Mouse (Mus musculus): ENCODE results near the gene Yipf2. TPM values are rescaled to one million over a fixed set of nuclear protein-coding genes. Genes with fewer than 3 reads are reported as not detected.
"Not testable (repeated sequence)": the region's sequence is repeated elsewhere in the genome, so short reads cannot be mapped to it uniquely, and the experiment has no call there.

Gene Yipf2
- polyA plus RNA-seq, 1 experiment = 35.9 TPM

DNA sequence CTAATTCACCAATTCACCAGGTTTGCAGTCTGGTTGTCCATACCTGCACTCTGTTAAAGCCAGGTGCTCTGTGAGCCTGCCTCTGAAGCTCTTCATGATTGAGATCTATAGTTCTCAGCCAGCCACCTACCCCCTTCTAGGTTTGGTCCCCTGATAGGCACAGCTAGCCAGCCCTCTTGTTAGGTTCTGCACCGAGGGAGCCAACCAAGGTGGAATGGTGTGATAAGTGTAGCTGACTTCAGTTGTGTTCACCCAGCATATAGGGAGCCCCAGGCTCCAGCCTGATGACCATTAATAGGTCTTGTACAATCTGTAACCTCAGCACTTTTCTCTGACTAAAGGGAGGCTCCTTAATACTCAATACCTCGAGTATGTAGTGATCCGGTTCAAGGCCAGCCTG lies 7.6 kb upstream of the Yipf2 start:
- Histone ChIP-seq H3K36me3 (ENCODE audit: control insufficient read depth, insufficient read depth, low read length) (no peaks in the 10 kb centered on the region), H3K4me1 (ENCODE audit: control insufficient read depth, insufficient read depth, insufficient read length, low read length) (peaks cover 5% of the 10 kb centered on the region), H3K4me3 (ENCODE audit: low read depth, low read length) (no peak overlapping the region), H3K27me3 (ENCODE audit: control insufficient read depth, insufficient read depth, low read length) (no peaks in the 10 kb centered on the region), H3K27ac (ENCODE audit: insufficient read depth, low read depth, low read length) (no peak overlapping the region)
- no peak for TF ChIP-seq POLR2A (IDR thresholded peaks at IDR 0.05; ENCODE audit: low read depth, low read length)
- no peak for TF ChIP-seq CTCF (IDR thresholded peaks at IDR 0.05; ENCODE audit: extremely low read depth, insufficient read length, insufficient replicate concordance, low read depth, low read length)
- WGBS = 73% methylated on average over 3 of the region's 3 CpGs

- WGBS = 37% methylated on average over 2 of the region's 2 CpGs
- no peaks in the 10 kb centered on the region for H3K36me3 ChIP-seq (ENCODE audit: control insufficient read depth, insufficient read depth, low read length)
- TF ChIP-seq CTCF (IDR thresholded peaks at IDR 0.05; ENCODE audit: extremely low read depth, insufficient read length, insufficient replicate concordance, low read depth, low read length) (peak; percentile 28; the same call in 1 of the 2 replicates), POLR2A (IDR thresholded peaks at IDR 0.05; ENCODE audit: low read depth, low read length) (no peak)
- no peak overlapping the region for H3K27ac ChIP-seq (ENCODE audit: insufficient read depth, low read depth, low read length)
- peaks cover 8% of the 10 kb centered on the region for H3K4me1 ChIP-seq (ENCODE audit: control insufficient read depth, insufficient read depth, insufficient read length, low read length)
- no peak overlapping the region for H3K4me3 ChIP-seq (ENCODE audit: low read depth, low read length)
- H3K27me3 ChIP-seq (ENCODE audit: control insufficient read depth, insufficient read depth, low read length) = no peaks in the 10 kb centered on the region
Measured at GRCm38 (mm10) chr9:21598198-21598597, 5.6 kb upstream of the Yipf2 start.

- WGBS = 34% methylated on average over 2 of the region's 2 CpGs
- Histone ChIP-seq H3K4me1 (ENCODE audit: control insufficient read depth, insufficient read depth, insufficient read length, low read length) (peaks cover 4% of the 10 kb centered on the region; the same call in 1 of the 2 replicates), H3K27me3 (ENCODE audit: control insufficient read depth, insufficient read depth, low read length) (no peaks in the 10 kb centered on the region), H3K27ac (ENCODE audit: insufficient read depth, low read depth, low read length) (no peak overlapping the region), H3K36me3 (ENCODE audit: control insufficient read depth, insufficient read depth, low read length) (peaks cover 3% of the 10 kb centered on the region; the same call in 1 of the 2 replicates), H3K4me3 (ENCODE audit: low read depth, low read length) (no peak overlapping the region)
- TF ChIP-seq CTCF (IDR thresholded peaks at IDR 0.05; ENCODE audit: extremely low read depth, insufficient read length, insufficient replicate concordance, low read depth, low read length) = no peak
- no peak for TF ChIP-seq POLR2A (IDR thresholded peaks at IDR 0.05; ENCODE audit: low read depth, low read length)
Measured at GRCm38 (mm10) chr9:21594838-21595237, 2.2 kb upstream of the Yipf2 start.

GRCm38 (mm10) chr9:21594350-21594749 lies 1.7 kb upstream of the Yipf2 start:
- not testable (repeated sequence) for H3K4me1 ChIP-seq (ENCODE audit: control insufficient read depth, insufficient read depth, insufficient read length, low read length); H3K36me3 ChIP-seq (ENCODE audit: control insufficient read depth, insufficient read depth, low read length); H3K4me3 ChIP-seq (ENCODE audit: low read depth, low read length); H3K27me3 ChIP-seq (ENCODE audit: control insufficient read depth, insufficient read depth, low read length); H3K27ac ChIP-seq (ENCODE audit: insufficient read depth, low read depth, low read length)
- WGBS = 75% methylated on average over 8 of the region's 8 CpGs

- no peaks in the 10 kb centered on the region for H3K27me3 ChIP-seq (ENCODE audit: control insufficient read depth, insufficient read depth, low read length)
- under 1% methylated on average over 69 of the region's 69 CpGs for WGBS
- H3K4me3 ChIP-seq (ENCODE audit: low read depth, low read length) = peak overlapping the region; percentile 75
- peak overlapping the region; percentile 74 for H3K27ac ChIP-seq (ENCODE audit: insufficient read depth, low read depth, low read length)
- TF ChIP-seq CTCF (IDR thresholded peaks at IDR 0.05; ENCODE audit: extremely low read depth, insufficient read length, insufficient replicate concordance, low read depth, low read length) = no peak
- TF ChIP-seq POLR2A (IDR thresholded peaks at IDR 0.05; ENCODE audit: low read depth, low read length) = no peak
- H3K36me3 ChIP-seq (ENCODE audit: control insufficient read depth, insufficient read depth, low read length) = peaks cover 18% of the 10 kb centered on the region
- H3K4me1 ChIP-seq (ENCODE audit: control insufficient read depth, insufficient read depth, insufficient read length, low read length) = peaks cover 4% of the 10 kb centered on the region; the same call in 1 of the 2 replicates
Measured at GRCm38 (mm10) chr9:21593122-21593721, 594 bp upstream of the Yipf2 start.

DNA sequence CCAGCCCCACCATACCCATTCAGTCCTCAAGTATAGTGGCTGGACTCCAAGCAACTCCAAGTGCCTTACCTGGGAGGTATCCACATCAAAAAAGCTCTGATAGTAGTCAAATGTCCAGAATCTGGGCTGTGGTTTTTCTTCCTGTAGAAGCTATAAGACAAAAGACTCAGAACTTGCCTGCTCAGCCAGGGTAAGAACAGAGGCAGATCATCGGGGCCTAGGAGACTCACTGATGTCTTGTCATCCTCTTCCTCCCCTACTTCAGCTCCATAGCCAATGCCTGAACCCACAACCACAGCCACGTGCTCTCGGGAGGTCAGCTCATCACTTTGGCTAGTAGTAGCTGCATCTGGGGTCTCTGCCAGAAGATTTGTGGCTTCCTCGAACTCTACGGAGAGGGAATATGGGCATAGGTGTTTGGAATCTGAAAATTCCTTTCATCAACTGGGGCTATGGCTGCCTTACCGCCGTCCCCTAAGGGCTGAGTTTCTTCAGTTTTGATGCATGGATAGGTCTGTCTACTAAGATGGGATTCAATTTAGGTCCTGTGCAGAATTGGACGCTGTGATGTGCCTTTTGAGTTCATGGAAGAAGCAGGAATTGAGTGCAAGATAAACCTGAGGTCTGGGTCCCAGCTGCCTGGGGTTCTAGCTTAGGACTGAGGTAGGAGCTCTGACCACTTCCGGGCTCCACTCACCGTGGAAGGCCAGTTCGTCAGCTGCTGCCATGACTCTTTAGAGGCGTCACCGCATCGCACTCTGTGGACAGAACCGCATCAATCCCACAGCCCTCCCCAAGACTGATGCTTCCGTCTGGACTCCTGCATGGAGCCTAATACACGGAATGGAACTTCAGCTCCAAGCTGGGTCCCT lies 561 bp downstream of the Yipf2 start:
- Histone ChIP-seq H3K36me3 (ENCODE audit: control insufficient read depth, insufficient read depth, low read length) (peaks cover 29% of the 10 kb centered on the region), H3K4me3 (ENCODE audit: low read depth, low read length) (peak overlapping the region; percentile 75), H3K27ac (ENCODE audit: insufficient read depth, low read depth, low read length) (peak overlapping the region; percentile 33), H3K27me3 (ENCODE audit: control insufficient read depth, insufficient read depth, low read length) (no peaks in the 10 kb centered on the region), H3K4me1 (ENCODE audit: control insufficient read depth, insufficient read depth, insufficient read length, low read length) (peaks cover 4% of the 10 kb centered on the region; the same call in 1 of the 2 replicates)
- WGBS = 14% methylated on average over 17 of the region's 17 CpGs
- TF ChIP-seq CTCF (IDR thresholded peaks at IDR 0.05; ENCODE audit: extremely low read depth, insufficient read length, insufficient replicate concordance, low read depth, low read length) (no peak), POLR2A (IDR thresholded peaks at IDR 0.05; ENCODE audit: low read depth, low read length) (no peak; the same call in 1 of the 2 replicates)

DNA sequence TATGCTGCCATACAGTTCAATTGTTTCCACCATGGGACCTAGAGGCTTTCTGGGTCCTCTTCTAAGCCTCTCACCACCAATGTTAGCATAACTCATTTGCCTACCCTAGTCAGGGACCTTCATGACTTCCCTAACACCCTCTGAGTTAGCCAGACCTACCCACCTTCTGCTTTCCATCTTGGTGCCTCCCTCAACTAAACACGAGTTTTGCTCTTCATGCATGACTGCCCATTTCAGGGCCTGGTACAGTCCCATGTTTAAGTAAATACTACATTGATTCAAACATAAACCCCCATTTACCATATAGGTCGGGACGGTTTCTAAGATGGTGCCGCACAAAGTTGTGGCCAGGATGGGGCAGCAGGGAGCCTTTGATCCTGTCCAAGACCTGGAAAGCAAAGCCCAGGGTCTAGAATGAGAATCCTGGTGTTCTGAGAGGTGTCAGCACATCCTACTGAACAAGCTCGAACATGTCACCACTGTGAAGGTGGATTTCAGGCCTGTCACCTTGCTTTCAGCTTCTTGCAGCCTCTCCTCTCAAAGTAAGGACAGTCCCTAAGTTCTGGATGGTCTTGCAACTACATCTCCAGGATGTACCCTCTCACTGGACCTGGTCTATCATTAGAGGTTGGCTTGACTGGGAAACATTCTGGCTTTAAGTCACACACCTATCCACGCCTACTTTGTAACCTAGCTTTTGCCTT lies 1.3 kb downstream of the Yipf2 start:
- H3K36me3 ChIP-seq (ENCODE audit: control insufficient read depth, insufficient read depth, low read length) = peaks cover 36% of the 10 kb centered on the region
- TF ChIP-seq CTCF (IDR thresholded peaks at IDR 0.05; ENCODE audit: extremely low read depth, insufficient read length, insufficient replicate concordance, low read depth, low read length) = no peak
- TF ChIP-seq POLR2A (IDR thresholded peaks at IDR 0.05; ENCODE audit: low read depth, low read length) = no peak
- no peak overlapping the region for H3K4me3 ChIP-seq (ENCODE audit: low read depth, low read length)
- 76% methylated on average over 6 of the region's 6 CpGs for WGBS
- no peak overlapping the region for H3K27ac ChIP-seq (ENCODE audit: insufficient read depth, low read depth, low read length)
- no peaks in the 10 kb centered on the region for H3K27me3 ChIP-seq (ENCODE audit: control insufficient read depth, insufficient read depth, low read length)
- peaks cover 4% of the 10 kb centered on the region; the same call in 1 of the 2 replicates for H3K4me1 ChIP-seq (ENCODE audit: control insufficient read depth, insufficient read depth, insufficient read length, low read length)
